Mouse (Mus musculus): ENCODE results near the gene Abcc9. TPM values are rescaled to one million over a fixed set of nuclear protein-coding genes. Genes with fewer than 3 reads are reported as not detected.

Abcc9 gene
- polyA plus RNA-seq, 1 experiment from 2014 or later: 7.7 TPM

DNA sequence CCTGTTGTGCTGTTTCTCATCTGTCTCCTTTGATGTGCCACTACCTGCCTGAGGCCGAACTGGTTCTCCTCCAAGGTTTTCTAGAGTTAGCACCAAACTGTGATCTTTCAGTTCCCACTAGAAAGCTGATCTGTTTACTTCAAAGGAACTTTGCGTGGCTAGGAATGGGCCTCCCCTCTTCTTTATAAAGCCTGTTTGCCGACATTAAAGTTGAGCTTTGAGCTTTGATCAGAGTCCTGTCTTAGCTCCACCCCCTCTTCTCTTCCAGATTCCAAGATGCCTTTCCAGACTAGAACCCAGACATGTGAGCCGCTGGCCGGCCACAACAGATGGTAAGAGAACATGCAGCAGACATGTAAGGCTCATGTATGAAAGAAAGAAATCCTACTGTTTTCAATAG is 47.6 kb downstream of the Abcc9 start:
- no peak overlapping the region for H3K4me3 ChIP-seq (replicated peaks)
- H3K27me3 ChIP-seq: no peaks in the 10 kb centered on the region
- no peaks in the 10 kb centered on the region for H3K9me3 ChIP-seq (replicated peaks)
- WGBS: 39% methylated on average over 5 of the region's 5 CpGs
- no peak overlapping the region for H3K4me2 ChIP-seq
- ATAC-seq (replicated peaks; ENCODE audit: low FRiP score): no peak
- no peaks in the 10 kb centered on the region for H3K36me3 ChIP-seq
- no peak overlapping the region for H3K9ac ChIP-seq
- no peak overlapping the region for H3K27ac ChIP-seq
- H3K4me1 ChIP-seq: 0 out of 2 replicates have a peak, but pooled peaks cover 2% of the 10 kb centered on the region

DNA sequence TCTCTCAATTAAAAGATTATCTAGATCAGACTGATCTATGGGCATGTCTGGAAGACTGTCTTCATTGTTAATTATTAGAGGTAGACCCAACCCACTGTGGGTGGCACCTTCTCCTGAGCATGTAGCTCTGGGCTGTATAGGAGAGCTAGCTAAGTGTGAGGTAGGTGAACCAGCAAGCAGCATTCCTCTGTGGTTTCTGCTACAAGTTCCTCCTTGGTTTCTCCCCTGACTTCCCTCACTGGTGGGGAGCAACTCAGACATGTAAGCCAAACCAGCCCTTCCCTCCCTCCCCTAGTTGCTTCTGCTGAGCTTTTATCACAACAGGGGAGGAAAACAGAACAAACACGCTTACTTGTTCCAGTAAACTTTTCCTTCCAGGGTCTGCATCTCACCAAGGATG is 49.9 kb downstream of the Abcc9 start:
- Histone ChIP-seq H3K4me2 (no peak overlapping the region), H3K9ac (no peak overlapping the region), H3K27me3 (no peaks in the 10 kb centered on the region), H3K9me3 (replicated peaks) (no peaks in the 10 kb centered on the region), H3K36me3 (no peaks in the 10 kb centered on the region), H3K4me1 (0 out of 2 replicates have a peak, but pooled peaks cover 2% of the 10 kb centered on the region), H3K27ac (no peak overlapping the region), H3K4me3 (replicated peaks) (no peak overlapping the region)
- no peak for ATAC-seq (replicated peaks; ENCODE audit: low FRiP score)
- WGBS: 85% methylated on average over 1 of the region's 1 CpGs

GRCm38 (mm10) chr6:142649331-142649730 is 52.8 kb downstream of the Abcc9 start:
- WGBS: 66% methylated on average over 3 of the region's 3 CpGs
- Histone ChIP-seq H3K9ac (no peak overlapping the region), H3K27me3 (no peaks in the 10 kb centered on the region), H3K4me3 (replicated peaks) (no peak overlapping the region), H3K36me3 (no peaks in the 10 kb centered on the region), H3K4me2 (no peak overlapping the region), H3K27ac (no peak overlapping the region), H3K4me1 (0 out of 2 replicates have a peak, but pooled peaks cover under 1% of the 10 kb centered on the region), H3K9me3 (replicated peaks) (no peaks in the 10 kb centered on the region)
- ATAC-seq (replicated peaks; ENCODE audit: low FRiP score): no peak

DNA sequence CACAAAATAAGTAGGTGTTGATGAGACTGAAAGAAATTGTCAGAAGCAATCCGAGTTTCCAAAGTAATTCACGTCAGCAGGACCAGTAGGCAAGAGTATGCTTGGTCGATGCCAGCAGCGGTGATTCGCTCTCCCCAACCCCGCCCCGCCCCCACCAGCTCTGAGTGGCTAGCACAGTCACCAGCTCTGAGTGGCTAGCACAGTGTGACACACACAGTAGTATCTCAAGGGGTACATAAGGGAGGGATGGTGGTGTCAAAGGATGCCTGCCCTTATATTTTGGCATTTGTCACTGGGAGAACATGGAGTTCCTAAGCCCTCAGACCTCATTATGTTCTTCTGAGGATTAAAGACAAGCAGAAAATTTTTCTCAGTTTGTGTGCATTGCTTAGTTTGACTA is 56.6 kb downstream of the Abcc9 start:
- no peaks in the 10 kb centered on the region for H3K4me1 ChIP-seq
- H3K36me3 ChIP-seq: no peaks in the 10 kb centered on the region
- ATAC-seq (replicated peaks; ENCODE audit: low FRiP score): no peak
- no peak overlapping the region for H3K4me3 ChIP-seq (replicated peaks)
- 82% methylated on average over 7 of the region's 7 CpGs for WGBS
- no peak overlapping the region for H3K27ac ChIP-seq
- H3K4me2 ChIP-seq: no peak overlapping the region
- no peaks in the 10 kb centered on the region for H3K27me3 ChIP-seq
- H3K9me3 ChIP-seq (replicated peaks): no peaks in the 10 kb centered on the region
- no peak overlapping the region for H3K9ac ChIP-seq

GRCm38 (mm10) chr6:142639301-142639700 is 62.8 kb downstream of the Abcc9 start:
- 79% methylated on average over 10 of the region's 10 CpGs for WGBS

DNA sequence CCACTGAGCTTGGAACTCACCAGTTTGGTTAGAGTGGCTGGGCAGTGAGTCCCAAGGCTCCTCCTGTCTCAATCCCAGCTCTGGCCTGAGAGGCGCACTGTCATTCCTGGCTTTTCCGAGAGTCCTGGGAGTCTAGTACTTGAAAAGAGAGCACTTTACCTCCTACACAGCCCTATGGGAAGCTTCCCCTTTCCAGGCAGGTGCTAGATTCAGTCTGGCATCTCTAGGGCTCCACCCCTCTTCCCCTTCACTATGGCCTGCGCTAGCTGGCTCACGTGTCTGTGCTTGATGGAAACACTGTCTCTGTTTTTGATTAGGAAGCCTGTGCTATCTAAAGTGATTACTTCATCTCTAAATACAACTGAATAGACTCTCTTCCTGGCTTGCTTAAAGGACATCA is 66.5 kb downstream of the Abcc9 start:
- Histone ChIP-seq H3K4me3 (replicated peaks) (no peak overlapping the region), H3K27ac (no peak overlapping the region), H3K36me3 (no peaks in the 10 kb centered on the region), H3K9ac (no peak overlapping the region), H3K27me3 (no peaks in the 10 kb centered on the region), H3K4me1 (peaks cover 6% of the 10 kb centered on the region; the same call in 1 of the 2 replicates), H3K9me3 (replicated peaks) (no peaks in the 10 kb centered on the region), H3K4me2 (no peak overlapping the region)
- WGBS: 58% methylated on average over 4 of the region's 4 CpGs
- no peak for ATAC-seq (replicated peaks; ENCODE audit: low FRiP score)

More at GRCm38 (mm10) chr6:142639301-142639700, 62.8 kb downstream of the Abcc9 start:
- no peak overlapping the region for H3K4me2 ChIP-seq
- H3K27ac ChIP-seq: no peak overlapping the region
- H3K9ac ChIP-seq: no peak overlapping the region
- no peaks in the 10 kb centered on the region for H3K36me3 ChIP-seq
- H3K27me3 ChIP-seq: no peaks in the 10 kb centered on the region
- peaks cover 6% of the 10 kb centered on the region; the same call in 1 of the 2 replicates for H3K4me1 ChIP-seq
- ATAC-seq (replicated peaks; ENCODE audit: low FRiP score): no peak
- H3K9me3 ChIP-seq (replicated peaks): no peaks in the 10 kb centered on the region
- H3K4me3 ChIP-seq (replicated peaks): no peak overlapping the region

GRCm38 (mm10) chr6:142635185-142635583 is 66.9 kb downstream of the Abcc9 start:
- Histone ChIP-seq H3K9ac (no peak overlapping the region), H3K36me3 (no peaks in the 10 kb centered on the region), H3K9me3 (replicated peaks) (no peaks in the 10 kb centered on the region), H3K27ac (no peak overlapping the region), H3K27me3 (no peaks in the 10 kb centered on the region), H3K4me1 (peaks cover 6% of the 10 kb centered on the region; the same call in 1 of the 2 replicates), H3K4me3 (replicated peaks) (no peak overlapping the region), H3K4me2 (no peak overlapping the region)
- 0 out of 2 replicates have a peak, but pooled peaks have one; percentile 33 for ATAC-seq (replicated peaks; ENCODE audit: low FRiP score)

DNA sequence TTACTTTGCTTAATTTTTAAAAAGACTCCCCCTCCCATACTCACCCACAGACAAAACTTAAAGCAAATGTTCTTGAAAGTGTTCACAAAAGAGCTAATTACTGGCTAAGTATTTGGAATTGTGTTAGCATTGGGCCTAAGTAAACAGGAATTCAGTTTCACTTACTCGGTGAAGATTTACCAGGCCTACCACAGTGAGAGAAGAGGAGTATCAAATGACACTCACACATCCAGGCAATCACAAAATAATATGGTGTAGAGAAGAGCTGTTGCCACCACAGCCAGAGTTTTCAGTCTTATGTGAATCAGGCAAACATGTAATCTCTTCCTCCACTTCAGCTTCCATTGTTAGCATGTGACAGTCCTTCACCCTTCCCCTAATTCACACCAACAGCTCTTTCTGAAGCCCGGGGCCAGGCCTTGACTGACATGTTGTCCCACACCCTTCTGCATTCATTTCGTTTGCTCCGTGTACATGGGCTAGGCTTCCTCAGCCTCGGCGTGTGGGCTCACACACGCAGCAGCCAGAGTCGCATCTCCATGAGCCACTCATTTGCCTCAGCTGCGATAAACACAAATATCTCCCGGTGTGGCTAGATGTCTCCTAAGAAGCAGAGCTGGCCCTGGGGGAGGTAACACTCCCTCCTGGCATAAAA is 67.5 kb downstream of the Abcc9 start:
- Histone ChIP-seq H3K4me2 (no peak overlapping the region), H3K36me3 (no peaks in the 10 kb centered on the region), H3K27me3 (no peaks in the 10 kb centered on the region), H3K4me3 (replicated peaks) (no peak overlapping the region), H3K27ac (no peak overlapping the region), H3K4me1 (peaks cover 6% of the 10 kb centered on the region; the same call in 1 of the 2 replicates), H3K9me3 (replicated peaks) (no peaks in the 10 kb centered on the region), H3K9ac (no peak overlapping the region)
- 65% methylated on average over 10 of the region's 10 CpGs for WGBS
- peak; percentile 60 for ATAC-seq (replicated peaks; ENCODE audit: low FRiP score)

- no peaks in the 10 kb centered on the region for H3K36me3 ChIP-seq
- no peak overlapping the region for H3K4me2 ChIP-seq
- H3K27me3 ChIP-seq: no peaks in the 10 kb centered on the region
- H3K4me3 ChIP-seq (replicated peaks): no peak overlapping the region
- ATAC-seq (replicated peaks; ENCODE audit: low FRiP score): no peak
- no peak overlapping the region for H3K9ac ChIP-seq
- H3K9me3 ChIP-seq (replicated peaks): no peaks in the 10 kb centered on the region
- WGBS: 34% methylated on average over 6 of the region's 6 CpGs
- H3K27ac ChIP-seq: no peak overlapping the region
- H3K4me1 ChIP-seq: no peaks in the 10 kb centered on the region
These were observed 78.8 kb downstream of the Abcc9 start for GRCm38 (mm10) chr6:142623351-142623750.

DNA sequence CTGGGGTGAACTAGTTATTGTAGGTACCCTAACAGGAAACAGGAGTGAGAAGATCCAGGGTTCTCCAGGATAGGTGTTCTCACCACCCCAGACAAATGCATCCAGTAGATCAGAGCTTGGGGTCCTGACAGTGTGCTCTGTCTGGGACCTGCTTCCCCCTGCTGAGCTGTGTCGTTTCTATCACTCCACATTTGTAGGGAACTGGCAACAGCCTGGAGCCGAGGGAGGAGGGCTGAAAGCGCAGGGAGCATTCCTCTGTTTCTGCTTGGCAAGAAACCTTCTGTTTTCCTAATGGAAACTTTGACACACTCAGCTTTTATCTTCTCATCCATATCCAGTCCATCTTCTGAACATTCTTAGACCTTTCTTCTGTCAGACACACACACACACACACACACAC is 85.5 kb downstream of the Abcc9 start:
- no peaks in the 10 kb centered on the region for H3K9me3 ChIP-seq (replicated peaks)
- no peak overlapping the region for H3K9ac ChIP-seq
- no peak overlapping the region for H3K4me3 ChIP-seq (replicated peaks)
- H3K4me1 ChIP-seq: 0 out of 2 replicates have a peak, but pooled peaks cover 8% of the 10 kb centered on the region
- H3K4me2 ChIP-seq: no peak overlapping the region
- no peaks in the 10 kb centered on the region for H3K27me3 ChIP-seq
- 37% methylated on average over 3 of the region's 3 CpGs for WGBS
- H3K27ac ChIP-seq: no peak overlapping the region
- no peak for ATAC-seq (replicated peaks; ENCODE audit: low FRiP score)
- H3K36me3 ChIP-seq: no peaks in the 10 kb centered on the region

- no peaks in the 10 kb centered on the region for H3K27me3 ChIP-seq
- H3K27ac ChIP-seq: no peak overlapping the region
- no peaks in the 10 kb centered on the region for H3K9me3 ChIP-seq (replicated peaks)
- no peak overlapping the region for H3K4me3 ChIP-seq (replicated peaks)
- H3K4me2 ChIP-seq: no peak overlapping the region
- H3K4me1 ChIP-seq: 0 out of 2 replicates have a peak, but pooled peaks cover 12% of the 10 kb centered on the region
- H3K36me3 ChIP-seq: no peaks in the 10 kb centered on the region
- WGBS: 66% methylated on average over 10 of the region's 10 CpGs
- no peak overlapping the region for H3K9ac ChIP-seq
- no peak for ATAC-seq (replicated peaks; ENCODE audit: low FRiP score)
These were observed 87.8 kb downstream of the Abcc9 start for GRCm38 (mm10) chr6:142614324-142614723.

DNA sequence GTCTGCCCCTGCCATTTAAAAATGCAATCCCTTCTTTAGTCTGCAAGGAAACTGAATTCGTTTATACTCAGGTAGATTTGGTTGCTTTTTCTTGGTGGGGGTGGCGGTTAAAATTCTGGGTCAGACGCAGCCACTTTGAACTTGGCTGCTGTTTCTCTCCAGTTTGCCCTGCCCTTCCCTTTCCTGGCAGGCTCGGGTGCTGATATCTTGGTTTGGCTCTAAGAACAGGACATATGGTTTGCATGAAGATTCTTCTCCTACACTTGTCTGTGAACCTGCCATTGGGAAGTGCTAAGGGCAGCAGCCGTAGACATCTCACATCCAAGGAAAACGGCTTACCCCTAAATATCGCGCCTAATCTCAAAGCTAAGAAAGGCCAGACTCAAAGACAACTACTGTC is 89.7 kb downstream of the Abcc9 start:
- no peaks in the 10 kb centered on the region for H3K36me3 ChIP-seq
- H3K9me3 ChIP-seq (replicated peaks): no peaks in the 10 kb centered on the region

More for the DNA sequence above, 89.7 kb downstream of the Abcc9 start:
- no peak overlapping the region for H3K27ac ChIP-seq
- H3K9ac ChIP-seq: no peak overlapping the region
- H3K4me1 ChIP-seq: 0 out of 2 replicates have a peak, but pooled peaks cover 12% of the 10 kb centered on the region
- no peak overlapping the region for H3K4me2 ChIP-seq
- ATAC-seq (replicated peaks; ENCODE audit: low FRiP score): no peak
- 87% methylated on average over 8 of the region's 8 CpGs for WGBS
- H3K4me3 ChIP-seq (replicated peaks): no peak overlapping the region
- H3K27me3 ChIP-seq: no peaks in the 10 kb centered on the region
